Mouse (Mus musculus): ENCODE data around the gene Tmem102.

GRCm38 (mm10) chr11:69850754-69851153 lies 45.3 kb upstream of the Tmem102 start:
- no peak for TF ChIP-seq GATA1 (IDR thresholded peaks at IDR 0.05; ENCODE audit: borderline replicate concordance, low read length)
- no peak for TF ChIP-seq FLI1 (IDR thresholded peaks at IDR 0.05; ENCODE audit: low read length)
